Mouse (Mus musculus): Measurements from ENCODE around the gene Aloxe3. TPM values are rescaled to one million over a fixed set of nuclear protein-coding genes. Genes with fewer than 3 reads are reported as not detected.

Aloxe3 gene
- polyA plus RNA-seq, 1 experiment, result 3.5 TPM

- no peak for TF ChIP-seq CTCF (IDR thresholded peaks at IDR 0.05; ENCODE audit: borderline replicate concordance, extremely low read depth, insufficient read depth, insufficient read length)
- TF ChIP-seq POLR2A (IDR thresholded peaks at IDR 0.05; ENCODE audit: borderline replicate concordance, extremely low read depth, insufficient read depth, insufficient read length, poor library complexity, severe bottlenecking), result no peak
- peak; percentile 38 for DNase-seq (ENCODE audit: low read depth)
Measured at GRCm38 (mm10) chr11:69111051-69111810, 14.5 kb upstream of the Aloxe3 start.

GRCm38 (mm10) chr11:69111865-69112264, 13.8 kb upstream of the Aloxe3 start:
- no peak for TF ChIP-seq CTCF (IDR thresholded peaks at IDR 0.05; ENCODE audit: borderline replicate concordance, extremely low read depth, insufficient read depth, insufficient read length)
- no peak for TF ChIP-seq POLR2A (IDR thresholded peaks at IDR 0.05; ENCODE audit: borderline replicate concordance, extremely low read depth, insufficient read depth, insufficient read length, poor library complexity, severe bottlenecking)
- peak; percentile 8 for DNase-seq (ENCODE audit: low read depth)

- DNase-seq (ENCODE audit: low read depth), result no peak
- TF ChIP-seq CTCF (IDR thresholded peaks at IDR 0.05; ENCODE audit: borderline replicate concordance, extremely low read depth, insufficient read depth, insufficient read length) (no peak), POLR2A (IDR thresholded peaks at IDR 0.05; ENCODE audit: borderline replicate concordance, extremely low read depth, insufficient read depth, insufficient read length, poor library complexity, severe bottlenecking) (no peak)
Measured at GRCm38 (mm10) chr11:69114018-69114417, 11.7 kb upstream of the Aloxe3 start.

GRCm38 (mm10) chr11:69114621-69115020, 11.1 kb upstream of the Aloxe3 start:
- TF ChIP-seq CTCF (IDR thresholded peaks at IDR 0.05; ENCODE audit: borderline replicate concordance, extremely low read depth, insufficient read depth, insufficient read length) (no peak), POLR2A (IDR thresholded peaks at IDR 0.05; ENCODE audit: borderline replicate concordance, extremely low read depth, insufficient read depth, insufficient read length, poor library complexity, severe bottlenecking) (no peak)

GRCm38 (mm10) chr11:69116843-69117242, 8.9 kb upstream of the Aloxe3 start:
- no peak for TF ChIP-seq POLR2A (IDR thresholded peaks at IDR 0.05; ENCODE audit: borderline replicate concordance, extremely low read depth, insufficient read depth, insufficient read length, poor library complexity, severe bottlenecking)
- TF ChIP-seq CTCF (IDR thresholded peaks at IDR 0.05; ENCODE audit: borderline replicate concordance, extremely low read depth, insufficient read depth, insufficient read length), result no peak
- DNase-seq (ENCODE audit: low read depth), result no peak

More at GRCm38 (mm10) chr11:69114621-69115020, 11.1 kb upstream of the Aloxe3 start:
- DNase-seq (ENCODE audit: low read depth), result no peak

- TF ChIP-seq CTCF (IDR thresholded peaks at IDR 0.05; ENCODE audit: borderline replicate concordance, extremely low read depth, insufficient read depth, insufficient read length) (no peak), POLR2A (IDR thresholded peaks at IDR 0.05; ENCODE audit: borderline replicate concordance, extremely low read depth, insufficient read depth, insufficient read length, poor library complexity, severe bottlenecking) (no peak)
- DNase-seq (ENCODE audit: low read depth), result peak; percentile 70
Measured at GRCm38 (mm10) chr11:69117737-69118695, 7.7 kb upstream of the Aloxe3 start.

GRCm38 (mm10) chr11:69118765-69119164, 6.9 kb upstream of the Aloxe3 start:
- DNase-seq (ENCODE audit: low read depth), result peak; percentile 91
- TF ChIP-seq POLR2A (IDR thresholded peaks at IDR 0.05; ENCODE audit: borderline replicate concordance, extremely low read depth, insufficient read depth, insufficient read length, poor library complexity, severe bottlenecking) (no peak), CTCF (IDR thresholded peaks at IDR 0.05; ENCODE audit: borderline replicate concordance, extremely low read depth, insufficient read depth, insufficient read length) (no peak)

- peak; percentile 2 for DNase-seq (ENCODE audit: low read depth)
- TF ChIP-seq CTCF (IDR thresholded peaks at IDR 0.05; ENCODE audit: borderline replicate concordance, extremely low read depth, insufficient read depth, insufficient read length) (no peak), POLR2A (IDR thresholded peaks at IDR 0.05; ENCODE audit: borderline replicate concordance, extremely low read depth, insufficient read depth, insufficient read length, poor library complexity, severe bottlenecking) (no peak)
Measured at GRCm38 (mm10) chr11:69119446-69120155, 6.1 kb upstream of the Aloxe3 start.

- peak; percentile 30 for DNase-seq (ENCODE audit: low read depth)
- TF ChIP-seq CTCF (IDR thresholded peaks at IDR 0.05; ENCODE audit: borderline replicate concordance, extremely low read depth, insufficient read depth, insufficient read length), result no peak
- no peak for TF ChIP-seq POLR2A (IDR thresholded peaks at IDR 0.05; ENCODE audit: borderline replicate concordance, extremely low read depth, insufficient read depth, insufficient read length, poor library complexity, severe bottlenecking)
Measured at GRCm38 (mm10) chr11:69120221-69121000, 5.3 kb upstream of the Aloxe3 start, which contains the start of gene Hes7. Hes7 (plus strand) TSS chr11:69120404.

Data from brain, embryonic 14.5 days (tissue).